Mouse (Mus musculus) MEL (cell line): ENCODE results near the gene Wnt7b.

Experiments
- CHD2 ChIP-seq: IDR thresholded peaks from 2 replicates; pipeline ENCODE4 v1.6.1; 2011; ENCODE audit warnings: low read length, improper control_type of control experiment
- CTCF ChIP-seq, 3 experiments: IDR thresholded peaks in 2 of 3; conservative IDR thresholded peaks in 1 of 3; 2 replicates each; pipeline ENCODE4 v1.5.1; 2011 to 2012; ENCODE audit warnings: low read length in 3 of 3, low read depth in 2 of 3, mild to moderate bottlenecking in 2 of 3, improper control_type of control experiment in 1 of 3, inconsistent platforms in 1 of 3, mixed read lengths in 1 of 3, moderate library complexity in 1 of 3; ENCODE audit not compliant: control insufficient read depth in 1 of 3, insufficient read depth in 1 of 3, poor library complexity in 1 of 3, severe bottlenecking in 1 of 3
- E2F4 ChIP-seq: IDR thresholded peaks from 2 replicates; pipeline ENCODE4 v1.6.1; 2011; ENCODE audit warnings: low read depth, low read length, improper control_type of control experiment, borderline replicate concordance
- EP300 ChIP-seq, 2 experiments: IDR thresholded peaks; 2 replicates each; pipeline ENCODE4 v1.6.1; 2011; ENCODE audit warnings: improper control_type of control experiment in 2 of 2, low read length in 2 of 2, low read depth in 1 of 2, mild to moderate bottlenecking in 1 of 2
- GABPA ChIP-seq: IDR thresholded peaks from 2 replicates; pipeline ENCODE4 v1.6.1; 2012; ENCODE audit warnings: low read depth, mild to moderate bottlenecking, inconsistent platforms, low read length, improper control_type of control experiment, moderate library complexity
- GATA1 ChIP-seq: IDR thresholded peaks from 2 replicates; pipeline ENCODE4 v1.6.1; 2011; ENCODE audit warnings: low read depth, low read length, improper control_type of control experiment
- HCFC1 ChIP-seq: IDR thresholded peaks from 2 replicates; pipeline ENCODE4 v1.6.1; 2012; ENCODE audit warnings: low read depth, mild to moderate bottlenecking, inconsistent platforms, low read length, improper control_type of control experiment, moderate library complexity
- KAT2A ChIP-seq: conservative IDR thresholded peaks from 2 replicates; pipeline ENCODE4 v1.6.1; 2012; ENCODE audit warnings: low read depth, low read length, improper control_type of control experiment, inconsistent platforms
- MEF2A ChIP-seq: IDR thresholded peaks from 2 replicates; pipeline ENCODE4 v1.6.1; 2014; ENCODE audit warnings: low read depth, mild to moderate bottlenecking, inconsistent platforms, low read length, improper control_type of control experiment; ENCODE audit not compliant: poor library complexity, insufficient replicate concordance, severe bottlenecking; ENCODE audit errors: extremely low read depth
- POLR2A ChIP-seq, 2 experiments: IDR thresholded peaks; 2 replicates each; pipeline ENCODE4 v1.6.1; 2011 to 2012; ENCODE audit warnings: low read length in 2 of 2, mild to moderate bottlenecking in 2 of 2, control low read depth in 1 of 2, improper control_type of control experiment in 1 of 2, low read depth in 1 of 2, moderate library complexity in 1 of 2; ENCODE audit not compliant: control insufficient read depth in 1 of 2, insufficient read depth in 1 of 2, poor library complexity in 1 of 2
- POLR2AphosphoS2 ChIP-seq: IDR thresholded peaks from 2 replicates; pipeline ENCODE4 v1.6.1; 2011; ENCODE audit warnings: low read length, improper control_type of control experiment
- TBP ChIP-seq: IDR thresholded peaks from 2 replicates; pipeline ENCODE4 v1.8.0; 2011; ENCODE audit warnings: low read depth, low read length, improper control_type of control experiment
- USF1 ChIP-seq: IDR thresholded peaks from 2 replicates; pipeline ENCODE4 v1.6.1; 2014; ENCODE audit warnings: low read depth, mild to moderate bottlenecking, inconsistent platforms, low read length, improper control_type of control experiment, moderate library complexity
- ZNF384 ChIP-seq: IDR thresholded peaks from 2 replicates; pipeline ENCODE4 v1.6.1; 2012; ENCODE audit warnings: low read depth, mild to moderate bottlenecking, inconsistent platforms, low read length, improper control_type of control experiment

- TF ChIP-seq POLR2AphosphoS2, result no peak
- no peak for TF ChIP-seq CTCF (IDR thresholded peaks at IDR 0.05 in 2 of 3, conservative IDR thresholded peaks at IDR 0.05 in 1 of 3; ENCODE audit: control insufficient read depth in 1 of 3, insufficient read depth in 1 of 3, low read depth in 2 of 3, low read length in 3 of 3, poor library complexity in 1 of 3, severe bottlenecking in 1 of 3)
- no peak for TF ChIP-seq MEF2A
- no peak for TF ChIP-seq GABPA
- TF ChIP-seq POLR2A (IDR thresholded peaks at IDR 0.05; ENCODE audit: control insufficient read depth in 1 of 2, insufficient read depth in 1 of 2, low read depth in 1 of 2, low read length in 2 of 2, poor library complexity in 1 of 2), result no peak
- TF ChIP-seq KAT2A, result no peak
- no peak for TF ChIP-seq EP300 (IDR thresholded peaks at IDR 0.05; ENCODE audit: low read depth in 1 of 2, low read length in 2 of 2)
- no peak for TF ChIP-seq GATA1
- no peak for TF ChIP-seq E2F4
- TF ChIP-seq HCFC1, result no peak
- no peak for TF ChIP-seq ZNF384
- TF ChIP-seq USF1, result no peak
- no peak for TF ChIP-seq TBP
- TF ChIP-seq CHD2, result no peak
Observed at GRCm38 (mm10) chr15:85529911-85530310, 52.4 kb downstream of the Wnt7b start.
